Comparison of ENCODE assay signal across 25 mouse cellular contexts in genomic region chr13:83707611-83708010, GRCm38 (mm10).
DNase-seq lines count a peak whose midpoint lies in the region; ATAC-seq and TF ChIP-seq lines count a peak whose summit lies in the region.
"Had no signal": no experiment of that assay in that cellular context is flagged by ENCODE, and none has a peak within 500 bp of the region (broad histone marks: within the 10 kb centered on the region; RNA-seq: fewer than 3 reads in every experiment).

No protein-coding gene starts in this region.

- no peak for ATAC-seq in forebrain, embryonic 14.5 days
- no peak for ATAC-seq in forebrain, embryonic 11.5 days (replicated peaks; ENCODE audit: low FRiP score)
- peak; percentile 64; the same call in 1 of the 2 replicates for ATAC-seq in forebrain, postnatal 0 days
- no peak for ATAC-seq in forebrain, embryonic 13.5 days
- ATAC-seq: activated CD4-positive, CD25-positive, alpha-beta regulatory T cell, adult 4 months; CD4-positive, CD25-positive, alpha-beta regulatory T cell, adult 4 months; forebrain, embryonic 15.5 days; Patski had no signal

- no peak overlapping the region for H3K27ac ChIP-seq in forebrain, embryonic 14.5 days (ENCODE audit: low read depth, low read length)
- H3K27ac ChIP-seq in forebrain, embryonic 11.5 days (ENCODE audit: low read depth, low read length), result no peak overlapping the region
- no peak overlapping the region for H3K27ac ChIP-seq in forebrain, postnatal 0 days (ENCODE audit: low read depth, low read length)
- H3K27ac ChIP-seq in forebrain, embryonic 13.5 days, result no peak overlapping the region
- H3K27ac ChIP-seq: embryonic facial prominence, embryonic 13.5 days; embryonic facial prominence, embryonic 15.5 days; forebrain, embryonic 15.5 days had no signal

- no peaks in the 10 kb centered on the region for H3K36me3 ChIP-seq in forebrain, embryonic 14.5 days (ENCODE audit: control insufficient read depth, insufficient read depth, low read length)
- H3K36me3 ChIP-seq in forebrain, embryonic 11.5 days (ENCODE audit: control insufficient read depth, insufficient read depth, low read length), result no peaks in the 10 kb centered on the region
- H3K36me3 ChIP-seq in forebrain, postnatal 0 days (ENCODE audit: insufficient read depth), result no peaks in the 10 kb centered on the region
- no peaks in the 10 kb centered on the region for H3K36me3 ChIP-seq in forebrain, embryonic 13.5 days (ENCODE audit: poor library complexity, severe bottlenecking)
- H3K36me3 ChIP-seq: embryonic facial prominence, embryonic 13.5 days; embryonic facial prominence, embryonic 15.5 days; forebrain, embryonic 15.5 days; G1E had no signal

- no peak for TF ChIP-seq CTCF in forebrain, postnatal 0 days (IDR thresholded peaks at IDR 0.05; ENCODE audit: low read depth)

- WGBS in forebrain, embryonic 14.5 days, result 71% methylated on average over 2 of the region's 2 CpGs
- WGBS in forebrain, embryonic 11.5 days, result 70% methylated on average over 2 of the region's 2 CpGs
- WGBS in forebrain, postnatal 0 days, result 41% methylated on average over 2 of the region's 2 CpGs
- WGBS in forebrain, embryonic 13.5 days, result 75% methylated on average over 2 of the region's 2 CpGs

- H3K4me3 ChIP-seq in forebrain, embryonic 14.5 days (ENCODE audit: low read depth, low read length), result no peak overlapping the region
- H3K4me3 ChIP-seq in forebrain, embryonic 11.5 days (ENCODE audit: low read depth, low read length), result no peak overlapping the region
- no peak overlapping the region for H3K4me3 ChIP-seq in forebrain, postnatal 0 days (ENCODE audit: low read depth, low read length)
- no peak overlapping the region for H3K4me3 ChIP-seq in forebrain, embryonic 13.5 days
- H3K4me3 ChIP-seq: embryonic facial prominence, embryonic 13.5 days; embryonic facial prominence, embryonic 15.5 days; erythroblast, embryonic 14.5 days; forebrain, embryonic 15.5 days had no signal

- peaks cover under 1% of the 10 kb centered on the region for H3K4me1 ChIP-seq in forebrain, embryonic 14.5 days (ENCODE audit: control insufficient read depth, insufficient read depth, low read length)
- H3K4me1 ChIP-seq in forebrain, embryonic 11.5 days (replicated peaks; ENCODE audit: control insufficient read depth, insufficient read depth, low read length), result no peaks in the 10 kb centered on the region
- H3K4me1 ChIP-seq in forebrain, postnatal 0 days (ENCODE audit: insufficient read depth), result peaks cover under 1% of the 10 kb centered on the region; the same call in 1 of the 2 replicates
- H3K4me1 ChIP-seq in forebrain, embryonic 13.5 days, result peaks cover 1% of the 10 kb centered on the region
- H3K4me1 ChIP-seq: embryonic facial prominence, embryonic 13.5 days; embryonic facial prominence, embryonic 15.5 days had no signal

- peak; percentile 5 for DNase-seq in forebrain, embryonic 14.5 days (ENCODE audit: low spot score)
- no peak for DNase-seq in forebrain, embryonic 11.5 days (ENCODE audit: low spot score)
- DNase-seq in forebrain, postnatal 0 days, result no peak
- peak; percentile 18 for DNase-seq in brain, embryonic 18.5 days (ENCODE audit: low read depth, low spot score)
- DNase-seq: adrenal gland, adult 8-10 months; adrenal gland, postnatal 14 days; adrenal gland, postnatal 36 days; B cell, adult 2 months; cerebellum, adult 11 months; cerebellum, adult 18-20 months; cerebellum, adult 8-10 months; cerebellum, adult 9-11 months; cerebellum, postnatal 14 days; cerebellum, postnatal 36 days; embryo, embryonic 11 days had no signal

- H3K4me2 ChIP-seq in forebrain, embryonic 14.5 days (ENCODE audit: low read length), result no peak overlapping the region
- no peak overlapping the region for H3K4me2 ChIP-seq in forebrain, embryonic 11.5 days (ENCODE audit: low read depth, low read length, severe bottlenecking)
- H3K4me2 ChIP-seq in forebrain, postnatal 0 days (ENCODE audit: low read depth), result no peak overlapping the region
- no peak overlapping the region for H3K4me2 ChIP-seq in forebrain, embryonic 13.5 days
- H3K4me2 ChIP-seq: embryonic facial prominence, embryonic 13.5 days; embryonic facial prominence, embryonic 15.5 days; forebrain, embryonic 15.5 days had no signal

- no peak overlapping the region for H3K9ac ChIP-seq in forebrain, embryonic 14.5 days (ENCODE audit: low read length)
- H3K9ac ChIP-seq in forebrain, embryonic 11.5 days (ENCODE audit: low read length), result no peak overlapping the region
- H3K9ac ChIP-seq in forebrain, postnatal 0 days, result no peak overlapping the region
- no peak overlapping the region for H3K9ac ChIP-seq in forebrain, embryonic 13.5 days
- H3K9ac ChIP-seq: embryonic facial prominence, embryonic 13.5 days; embryonic facial prominence, embryonic 15.5 days; forebrain, embryonic 15.5 days had no signal

- no peaks in the 10 kb centered on the region for H3K27me3 ChIP-seq in forebrain, embryonic 14.5 days (replicated peaks; ENCODE audit: control insufficient read depth, insufficient read depth, low read length)
- peaks cover under 1% of the 10 kb centered on the region; the same call in 1 of the 2 replicates for H3K27me3 ChIP-seq in forebrain, embryonic 11.5 days (ENCODE audit: control insufficient read depth, insufficient read depth, low read length)
- H3K27me3 ChIP-seq in forebrain, postnatal 0 days (ENCODE audit: insufficient read depth, low read length), result no peaks in the 10 kb centered on the region
- H3K27me3 ChIP-seq in forebrain, embryonic 13.5 days, result no peaks in the 10 kb centered on the region
- H3K27me3 ChIP-seq: CH12.LX; forebrain, embryonic 15.5 days had no signal

- H3K9me3 ChIP-seq in forebrain, embryonic 14.5 days (replicated peaks; ENCODE audit: control insufficient read depth, low read length), result no peaks in the 10 kb centered on the region
- H3K9me3 ChIP-seq in forebrain, embryonic 11.5 days (ENCODE audit: control insufficient read depth, low read length), result no peaks in the 10 kb centered on the region
- no peaks in the 10 kb centered on the region for H3K9me3 ChIP-seq in forebrain, postnatal 0 days (ENCODE audit: low read length)
- H3K9me3 ChIP-seq in forebrain, embryonic 13.5 days (replicated peaks), result no peaks in the 10 kb centered on the region
- H3K9me3 ChIP-seq: embryonic facial prominence, embryonic 13.5 days; embryonic facial prominence, embryonic 15.5 days; forebrain, embryonic 15.5 days; G1E had no signal

Comparison
In these comparisons a context has a peak if more than half of its experiments do, and no peak if none do; other contexts are left out.
1. DNase-seq: peak in forebrain, embryonic 14.5 days (single experiment) and brain, embryonic 18.5 days (single experiment); none in forebrain, embryonic 11.5 days (single experiment) and forebrain, postnatal 0 days (single experiment).